Mouse (Mus musculus) bone marrow macrophage, adult 2 months (primary cell): ENCODE data around the gene Fam193a.

Experiments used
- CTCF ChIP-seq: IDR thresholded peaks from 2 replicates; pipeline ENCODE4 v1.5.1; 2012; ENCODE audit warnings: low read depth, mild to moderate bottlenecking, low read length, moderate library complexity
- POLR2A ChIP-seq: IDR thresholded peaks from 2 replicates; pipeline ENCODE4 v1.6.1; 2012; ENCODE audit warnings: mild to moderate bottlenecking, low read depth, low read length, borderline replicate concordance

GRCm38 (mm10) chr5:34378787-34379186, 9.1 kb downstream of the Fam193a start:
- TF ChIP-seq CTCF (no peak), POLR2A (no peak)
